Mouse (Mus musculus): ENCODE measurements around the gene Tcn2. TPM values are rescaled to one million over a fixed set of nuclear protein-coding genes. Genes with fewer than 3 reads are reported as not detected.

The Tcn2 gene
- total and polyA plus RNA-seq, 3 experiments, result 0.36 to 9.2 (median 7.1) TPM

DNA sequence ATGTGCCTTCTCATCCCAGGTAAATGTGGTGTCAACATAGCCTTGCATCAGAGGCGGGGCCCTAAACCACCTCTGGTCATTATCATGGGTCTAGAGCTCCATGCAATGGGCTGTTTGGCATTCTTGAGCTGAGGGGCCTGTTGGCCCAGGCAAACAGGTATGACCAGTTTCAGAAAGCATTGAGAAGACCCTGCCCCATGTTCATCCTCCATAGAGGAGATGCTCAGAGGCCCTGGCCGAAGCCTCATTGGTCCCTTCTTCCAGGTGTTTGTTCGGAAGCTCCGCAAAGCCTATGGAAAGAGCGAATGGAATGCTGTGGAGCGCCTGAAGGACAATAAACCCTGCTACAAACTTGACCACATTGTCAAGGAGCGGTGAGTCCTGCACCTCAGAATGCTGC, 38.4 kb upstream of the Tcn2 start:
- DNase-seq (ENCODE audit: low spot score) (no peak), ATAC-seq (ENCODE audit: extremely low read depth, insufficient number of reproducible peaks, low FRiP score, poor library complexity, severe bottlenecking) (no peak)
- no peak for TF ChIP-seq CTCF (IDR thresholded peaks at IDR 0.05; ENCODE audit: low read depth, low read length)
- no peak for TF ChIP-seq GATA2 (IDR thresholded peaks at IDR 0.05; ENCODE audit: borderline replicate concordance, low read depth, low read length)
- TF ChIP-seq GATA1 (IDR thresholded peaks at IDR 0.05; ENCODE audit: borderline replicate concordance, low read length), result no peak
- TF ChIP-seq POLR2AphosphoS5 (IDR thresholded peaks at IDR 0.05; ENCODE audit: insufficient replicate concordance, low read depth, low read length), result no peak
- Histone ChIP-seq H3K27me3 (ENCODE audit: insufficient read depth, low read length) (no peaks in the 10 kb centered on the region), H3K4me1 (ENCODE audit: insufficient read depth, low read depth, low read length) (peaks cover 30% of the 10 kb centered on the region), H3K4me3 (ENCODE audit: low read depth, low read length) (no peak overlapping the region), H3K9me3 (replicated peaks) (no peaks in the 10 kb centered on the region), H3K36me3 (replicated peaks) (peaks cover 97% of the 10 kb centered on the region)

DNA sequence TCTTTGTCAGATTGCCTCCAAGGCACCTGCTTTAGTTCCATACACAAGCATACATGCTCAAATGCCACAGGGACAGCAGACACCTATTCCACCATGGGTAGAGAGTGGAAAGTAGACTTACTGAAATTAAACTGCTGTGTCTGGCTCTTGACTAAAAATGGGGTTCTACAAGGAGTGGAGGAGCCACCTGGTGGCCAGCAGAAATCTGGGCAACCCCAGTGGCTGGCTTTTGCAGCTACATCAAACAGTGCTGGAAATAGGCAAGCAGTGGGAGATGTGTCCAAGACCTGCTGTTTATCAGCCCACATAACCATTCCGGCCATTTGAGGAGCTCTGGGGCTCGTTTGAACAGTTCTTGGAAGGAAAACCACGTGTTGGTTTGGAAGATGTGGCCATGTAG, 37.9 kb upstream of the Tcn2 start:
- peaks cover 33% of the 10 kb centered on the region for H3K4me1 ChIP-seq (ENCODE audit: insufficient read depth, low read depth, low read length)
- H3K9me3 ChIP-seq (replicated peaks), result no peaks in the 10 kb centered on the region
- ATAC-seq (ENCODE audit: extremely low read depth, insufficient number of reproducible peaks, low FRiP score, poor library complexity, severe bottlenecking) (no peak), DNase-seq (ENCODE audit: low spot score) (no peak)
- TF ChIP-seq GATA2 (IDR thresholded peaks at IDR 0.05; ENCODE audit: borderline replicate concordance, low read depth, low read length) (no peak), TAL1 (conservative IDR thresholded peaks at IDR 0.05; ENCODE audit: low read depth, low read length) (no peak), CTCF (IDR thresholded peaks at IDR 0.05; ENCODE audit: low read depth, low read length) (no peak), GATA1 (IDR thresholded peaks at IDR 0.05; ENCODE audit: borderline replicate concordance, low read length) (no peak), POLR2AphosphoS5 (IDR thresholded peaks at IDR 0.05; ENCODE audit: insufficient replicate concordance, low read depth, low read length) (no peak)
- H3K4me3 ChIP-seq (ENCODE audit: low read depth, low read length), result no peak overlapping the region
- no peaks in the 10 kb centered on the region for H3K27me3 ChIP-seq (ENCODE audit: insufficient read depth, low read length)
- peaks cover 92% of the 10 kb centered on the region for H3K36me3 ChIP-seq (replicated peaks)

DNA sequence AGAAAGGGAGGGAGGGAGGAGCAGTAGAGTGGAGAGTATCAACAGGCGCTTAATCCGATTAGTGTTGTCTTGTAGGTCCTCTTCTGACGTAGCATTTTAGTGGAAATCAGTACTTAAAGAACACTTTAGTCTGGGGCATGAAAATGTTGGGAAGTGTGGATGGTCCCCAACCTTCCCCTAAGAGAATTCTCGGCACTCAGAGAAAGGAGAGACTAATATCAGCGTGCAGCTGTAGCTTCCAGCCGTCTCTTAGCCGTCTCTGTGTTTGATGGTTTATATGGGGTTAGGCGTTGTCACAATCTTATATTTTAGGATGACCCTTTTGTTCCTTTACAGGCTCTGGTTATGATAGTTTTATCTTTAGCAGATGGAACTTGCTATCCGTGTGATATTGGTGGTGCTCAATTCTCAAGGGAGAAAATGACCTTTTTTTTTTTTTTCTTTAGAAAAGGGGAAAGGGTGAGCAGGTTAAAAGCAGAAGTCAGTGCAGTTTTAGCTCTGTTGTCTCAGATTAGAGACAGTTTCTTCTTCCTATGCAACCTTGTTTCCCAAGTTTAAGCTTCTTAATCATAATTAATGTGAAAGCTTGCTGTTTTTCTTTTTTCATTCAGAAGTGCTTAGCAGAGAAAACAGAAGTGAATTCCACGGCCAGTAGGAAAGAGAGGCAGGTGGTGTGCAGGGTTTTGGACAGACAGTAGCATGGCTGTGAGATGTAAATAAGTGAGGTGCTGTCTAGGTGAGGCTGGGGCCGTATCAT, 32.6 kb upstream of the Tcn2 start:
- peak; percentile 11 for DNase-seq (ENCODE audit: low spot score)
- Histone ChIP-seq H3K36me3 (replicated peaks) (peaks cover 39% of the 10 kb centered on the region), H3K4me3 (ENCODE audit: low read depth, low read length) (peak overlapping the region; percentile 80), H3K4me1 (ENCODE audit: insufficient read depth, low read depth, low read length) (peaks cover 34% of the 10 kb centered on the region), H3K9me3 (replicated peaks) (no peaks in the 10 kb centered on the region), H3K27me3 (ENCODE audit: insufficient read depth, low read length) (0 out of 2 replicates have a peak, but pooled peaks cover 4% of the 10 kb centered on the region)
- 0 out of 2 replicates have a peak, but pooled peaks have one; percentile 9 for ATAC-seq (ENCODE audit: extremely low read depth, insufficient number of reproducible peaks, low FRiP score, poor library complexity, severe bottlenecking)
- TF ChIP-seq POLR2AphosphoS5 (IDR thresholded peaks at IDR 0.05; ENCODE audit: insufficient replicate concordance, low read depth, low read length), result no peak
- TF ChIP-seq GATA2 (IDR thresholded peaks at IDR 0.05; ENCODE audit: borderline replicate concordance, low read depth, low read length), result no peak
- no peak for TF ChIP-seq TAL1 (conservative IDR thresholded peaks at IDR 0.05; ENCODE audit: low read depth, low read length)

DNA sequence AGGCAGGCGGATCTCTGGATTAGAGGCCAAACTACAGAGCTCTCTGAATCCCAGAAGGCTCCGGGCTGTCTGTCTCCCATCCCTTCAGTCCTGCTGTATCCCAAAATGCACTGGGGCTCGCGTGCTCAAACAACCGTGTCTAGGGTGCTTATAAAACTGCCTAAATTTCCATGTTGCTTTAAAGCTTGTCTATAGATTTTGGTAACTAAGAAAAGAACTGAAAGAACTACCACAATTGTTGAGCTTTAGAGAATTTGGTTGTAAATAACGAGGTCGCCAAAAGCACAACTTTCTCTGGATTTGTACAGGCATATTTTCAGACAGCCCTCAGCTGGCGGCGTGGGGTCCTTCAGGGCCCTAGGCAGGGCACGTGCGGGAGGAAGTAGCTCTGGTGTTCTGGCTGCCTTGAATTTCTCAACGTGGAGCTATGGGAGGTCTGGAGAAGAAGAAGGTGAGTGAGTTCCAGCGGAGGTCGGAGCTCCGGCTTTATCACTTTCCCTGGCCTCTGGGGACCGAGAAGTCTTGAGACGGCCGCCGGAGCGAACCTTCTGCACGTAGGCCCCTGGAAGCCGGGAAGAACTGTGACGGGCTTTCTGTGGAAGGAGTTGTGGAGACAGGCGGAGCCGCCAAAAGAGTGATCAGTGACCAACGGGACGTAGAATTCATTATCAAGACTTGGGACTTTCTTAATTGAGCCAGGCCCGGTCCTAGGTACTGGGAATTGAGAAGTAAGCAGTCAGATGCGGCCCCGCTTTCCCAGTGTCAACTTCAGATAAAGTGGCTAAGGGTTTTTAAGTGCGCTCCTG, 31.9 kb upstream of the Tcn2 start, which contains the start of gene Pes1:
TSS of gene Pes1 (plus strand) at position 366 of the 806 bp plus-strand sequence.
- H3K36me3 ChIP-seq (replicated peaks), result peaks cover 31% of the 10 kb centered on the region
- peaks cover 34% of the 10 kb centered on the region for H3K4me1 ChIP-seq (ENCODE audit: insufficient read depth, low read depth, low read length)
- TF ChIP-seq GATA1 (IDR thresholded peaks at IDR 0.05; ENCODE audit: borderline replicate concordance, low read length) (no peak), POLR2AphosphoS5 (IDR thresholded peaks at IDR 0.05; ENCODE audit: insufficient replicate concordance, low read depth, low read length) (no peak), TAL1 (conservative IDR thresholded peaks at IDR 0.05; ENCODE audit: low read depth, low read length) (no peak), CTCF (IDR thresholded peaks at IDR 0.05; ENCODE audit: low read depth, low read length) (no peak), GATA2 (IDR thresholded peaks at IDR 0.05; ENCODE audit: borderline replicate concordance, low read depth, low read length) (no peak)
- H3K9me3 ChIP-seq (replicated peaks), result no peaks in the 10 kb centered on the region
- 0 out of 2 replicates have a peak, but pooled peaks cover 4% of the 10 kb centered on the region for H3K27me3 ChIP-seq (ENCODE audit: insufficient read depth, low read length)
- H3K4me3 ChIP-seq (ENCODE audit: low read depth, low read length), result peak within 1 kb of the TSS; percentile 80
- DNase-seq (ENCODE audit: low spot score) (peak; percentile 70), ATAC-seq (ENCODE audit: extremely low read depth, insufficient number of reproducible peaks, low FRiP score, poor library complexity, severe bottlenecking) (peak; percentile 78)

DNA sequence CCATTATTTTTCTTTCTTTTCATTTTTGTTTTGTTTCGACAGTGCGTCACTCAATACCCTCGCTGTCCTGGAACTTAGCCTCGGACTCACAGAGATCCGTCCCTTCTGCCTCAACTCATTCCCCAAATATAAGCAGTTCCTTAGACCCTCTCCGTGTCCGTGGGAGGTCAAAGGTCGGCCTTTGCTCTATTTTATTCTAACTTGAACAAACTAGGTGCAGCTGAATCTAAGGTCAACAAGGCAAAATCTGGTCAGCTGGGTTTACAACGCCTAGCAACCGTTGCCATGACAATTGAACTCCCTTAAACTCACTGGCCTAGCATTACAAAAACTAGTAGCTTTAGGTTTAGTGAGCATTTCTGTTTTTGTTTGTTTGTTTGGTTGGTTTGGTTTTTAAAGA, 31.2 kb upstream of the Tcn2 start:
- Histone ChIP-seq H3K36me3 (replicated peaks) (peaks cover 26% of the 10 kb centered on the region), H3K27me3 (ENCODE audit: insufficient read depth, low read length) (0 out of 2 replicates have a peak, but pooled peaks cover 7% of the 10 kb centered on the region), H3K4me1 (ENCODE audit: insufficient read depth, low read depth, low read length) (peaks cover 31% of the 10 kb centered on the region), H3K9me3 (replicated peaks) (no peaks in the 10 kb centered on the region), H3K4me3 (ENCODE audit: low read depth, low read length) (peak overlapping the region; percentile 80)
- no peak for ATAC-seq (ENCODE audit: extremely low read depth, insufficient number of reproducible peaks, low FRiP score, poor library complexity, severe bottlenecking)
- DNase-seq (ENCODE audit: low spot score), result no peak
- no peak for TF ChIP-seq POLR2AphosphoS5 (IDR thresholded peaks at IDR 0.05; ENCODE audit: insufficient replicate concordance, low read depth, low read length)
- TF ChIP-seq GATA1 (IDR thresholded peaks at IDR 0.05; ENCODE audit: borderline replicate concordance, low read length), result no peak
- no peak for TF ChIP-seq CTCF (IDR thresholded peaks at IDR 0.05; ENCODE audit: low read depth, low read length)
- TF ChIP-seq GATA2 (IDR thresholded peaks at IDR 0.05; ENCODE audit: borderline replicate concordance, low read depth, low read length), result no peak
- TF ChIP-seq TAL1 (conservative IDR thresholded peaks at IDR 0.05; ENCODE audit: low read depth, low read length), result no peak

DNA sequence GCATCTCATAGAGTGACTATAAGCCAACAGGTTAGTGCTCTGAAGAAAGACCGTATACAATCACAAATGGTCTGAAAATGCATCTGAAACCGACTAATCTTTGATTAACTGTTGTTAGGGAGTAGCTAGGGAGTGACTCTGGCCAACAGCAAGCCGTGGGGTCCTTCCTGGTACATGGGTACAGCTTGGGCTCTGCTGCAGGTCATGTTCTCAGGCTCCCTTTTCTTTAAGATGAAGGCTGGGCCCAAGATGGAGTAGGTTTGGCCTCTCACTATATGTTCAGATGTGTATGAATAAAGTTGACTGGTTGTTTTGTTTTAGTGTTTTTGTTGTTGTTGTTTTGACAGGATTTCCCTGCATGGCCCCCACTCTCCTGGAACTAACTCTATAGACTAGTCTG, 29.8 kb upstream of the Tcn2 start:
- H3K9me3 ChIP-seq (replicated peaks), result no peaks in the 10 kb centered on the region
- H3K27me3 ChIP-seq (ENCODE audit: insufficient read depth, low read length), result peaks cover 15% of the 10 kb centered on the region
- H3K36me3 ChIP-seq (replicated peaks), result peaks cover 12% of the 10 kb centered on the region
- TF ChIP-seq POLR2AphosphoS5 (IDR thresholded peaks at IDR 0.05; ENCODE audit: insufficient replicate concordance, low read depth, low read length), result no peak
- TF ChIP-seq CTCF (IDR thresholded peaks at IDR 0.05; ENCODE audit: low read depth, low read length), result no peak
- no peak for TF ChIP-seq GATA2 (IDR thresholded peaks at IDR 0.05; ENCODE audit: borderline replicate concordance, low read depth, low read length)
- TF ChIP-seq GATA1 (IDR thresholded peaks at IDR 0.05; ENCODE audit: borderline replicate concordance, low read length), result no peak
- TF ChIP-seq TAL1 (conservative IDR thresholded peaks at IDR 0.05; ENCODE audit: low read depth, low read length), result no peak
- ATAC-seq (ENCODE audit: extremely low read depth, insufficient number of reproducible peaks, low FRiP score, poor library complexity, severe bottlenecking) (no peak), DNase-seq (ENCODE audit: low spot score) (no peak)
- H3K4me1 ChIP-seq (ENCODE audit: insufficient read depth, low read depth, low read length), result peaks cover 22% of the 10 kb centered on the region
- no peak overlapping the region for H3K4me3 ChIP-seq (ENCODE audit: low read depth, low read length)

All from G1E (cell line).